Mouse (Mus musculus) heart, postnatal 25 days (tissue): ENCODE results near the gene Rpl7l1. TPM values are rescaled to one million over a fixed set of nuclear protein-coding genes. Genes with fewer than 3 reads are reported as not detected.

Experiments used
- DNase-seq: peaks from one replicate; pipeline ENCODE4 v3.0.0; 2022; ENCODE audit warnings: low spot score
- intact Hi-C: fragments of 180-260 bp; cut with DNase I; formaldehyde crosslinking; loops from one replicate; pipeline ENCODE4 v1.15.1; 2025
- total RNA-seq, 2 experiments: library from RNA; stranded (reverse); gene quantifications; 2 replicates each; pipeline ENCODE4 v1.2.3; 2021

Gene Rpl7l1
- total RNA-seq, 2 experiments from 2014 or later = 56.0 to 58.6 TPM

GRCm38 (mm10) chr17:46747806-46748205 is 34.7 kb downstream of the Rpl7l1 start:
- no peak for DNase-seq
- intact Hi-C loops = no loop called here

GRCm38 (mm10) chr17:46747234-46747633 is 35.2 kb downstream of the Rpl7l1 start:
- DNase-seq = no peak
- intact Hi-C loops = no loop called here

- intact Hi-C loops = no loop called here
- no peak for DNase-seq
These were observed 37.0 kb downstream of the Rpl7l1 start for GRCm38 (mm10) chr17:46745506-46745905.

GRCm38 (mm10) chr17:46742986-46743385 is 39.5 kb downstream of the Rpl7l1 start:
- DNase-seq = no peak
- intact Hi-C loops = no loop called here

- intact Hi-C loops = no loop called here
- no peak for DNase-seq
These were observed 41.2 kb downstream of the Rpl7l1 start for GRCm38 (mm10) chr17:46741305-46741704.

GRCm38 (mm10) chr17:46736160-46736559 is 46.3 kb downstream of the Rpl7l1 start:
- DNase-seq = no peak
- intact Hi-C loops = no loop called here

- intact Hi-C loops = no loop called here
- no peak for DNase-seq
These were observed 47.2 kb downstream of the Rpl7l1 start for GRCm38 (mm10) chr17:46735287-46735686.

GRCm38 (mm10) chr17:46734055-46734454 is 48.4 kb downstream of the Rpl7l1 start:
- intact Hi-C loops = no loop called here
- no peak for DNase-seq

- intact Hi-C loops = no loop called here
- DNase-seq = no peak
These were observed 53.6 kb downstream of the Rpl7l1 start, which contains the start of gene Gnmt for GRCm38 (mm10) chr17:46728904-46729318. Gnmt (minus strand) TSS chr17:46729168.

GRCm38 (mm10) chr17:46728496-46728895 is 54.0 kb downstream of the Rpl7l1 start:
- intact Hi-C loops = no loop called here

GRCm38 (mm10) chr17:46728021-46728420 is 54.5 kb downstream of the Rpl7l1 start:
- no peak for DNase-seq
- intact Hi-C loops = no loop called here

More at GRCm38 (mm10) chr17:46728496-46728895, 54.0 kb downstream of the Rpl7l1 start:
- DNase-seq = no peak

- no peak for DNase-seq
- intact Hi-C loops = no loop called here
These were observed 55.2 kb downstream of the Rpl7l1 start for GRCm38 (mm10) chr17:46727271-46727670.

GRCm38 (mm10) chr17:46725731-46726645 is 56.5 kb downstream of the Rpl7l1 start:
- DNase-seq = no peak
- intact Hi-C loops = no loop called here

GRCm38 (mm10) chr17:46725273-46725672 is 57.2 kb downstream of the Rpl7l1 start:
- DNase-seq = no peak
- intact Hi-C loops = no loop called here

- DNase-seq = no peak
- intact Hi-C loops = no loop called here
These were observed 57.9 kb downstream of the Rpl7l1 start for GRCm38 (mm10) chr17:46724477-46725084.

Other genes with a start within 250 kb of the Rpl7l1 start
- gene Cul9, start 236.3 kb downstream of the Rpl7l1 start, total RNA-seq = 10 to 100 TPM; 19.4 to 19.5 TPM
- gene Srf, start 226.5 kb downstream of the Rpl7l1 start, total RNA-seq = 10 to 100 TPM; 98.7 to 99.3 TPM
- gene Ptk7, start 153.2 kb downstream of the Rpl7l1 start, total RNA-seq = 1 to 10 TPM; 3.3 to 4.1 TPM
- 10 to 100 TPM; 26.3 to 27.1 TPM for gene Klc4, start 136.7 kb downstream of the Rpl7l1 start, total RNA-seq
- 100 to 1,000 TPM; 125 to 132 TPM for gene Mrpl2, start 136.4 kb downstream of the Rpl7l1 start, total RNA-seq
- 10 to 100 TPM; 21.3 to 23.0 TPM for gene Cul7, start 132.3 kb downstream of the Rpl7l1 start, total RNA-seq
- gene Rrp36, start 108.3 kb downstream of the Rpl7l1 start, total RNA-seq = 10 to 100 TPM in 1 of 2 experiments, 1 to 10 TPM in 1; 9.9 to 10.8 TPM
- gene Mea1, start 103.9 kb downstream of the Rpl7l1 start, total RNA-seq = 10 to 100 TPM; 48.6 to 53.8 TPM
- gene Klhdc3, start 101.8 kb downstream of the Rpl7l1 start, total RNA-seq = 100 to 1,000 TPM in 1 of 2 experiments, 10 to 100 TPM in 1; 95.5 to 107 TPM
- 10 to 100 TPM; 33.2 to 34.9 TPM for gene Ppp2r5d, start 77.6 kb downstream of the Rpl7l1 start, total RNA-seq
- 10 to 100 TPM; 29.9 to 32.2 TPM for gene Pex6, start 71.2 kb downstream of the Rpl7l1 start, total RNA-seq
- gene Gnmt, start 53.5 kb downstream of the Rpl7l1 start, total RNA-seq = 1 to 10 TPM in 1 of 2 experiments, under 1 TPM in 1; 0.92 to 2.3 TPM
- 10 to 100 TPM; 18.8 to 20.1 TPM for gene Cnpy3, start 30.5 kb downstream of the Rpl7l1 start, total RNA-seq
- gene Ptcra, start 19.0 kb downstream of the Rpl7l1 start, total RNA-seq = not detected
- gene 2310039H08Rik, start 10.0 kb downstream of the Rpl7l1 start, total RNA-seq = 10 to 100 TPM; 26.1 to 28.2 TPM
- gene Bicral, start 75.8 kb upstream of the Rpl7l1 start, total RNA-seq = 10 to 100 TPM; 15.0 to 16.7 TPM
- 10 to 100 TPM; 15.5 to 17.7 TPM for gene Tbcc, start 108.0 kb upstream of the Rpl7l1 start, total RNA-seq
- not detected for gene Prph2, start 127.8 kb upstream of the Rpl7l1 start, total RNA-seq
- gene Ubr2, start 227.9 kb upstream of the Rpl7l1 start, total RNA-seq = 10 to 100 TPM; 65.7 to 73.5 TPM